Mouse (Mus musculus): ENCODE results near the gene Bpi.

Bpi gene

GRCm38 (mm10) chr2:158258005-158258418, at the start of gene Bpi:
Bpi (plus strand) TSS chr2:158258094.
- no peak for DNase-seq

- no peak for DNase-seq
Observed at GRCm38 (mm10) chr2:158209776-158210175, 48.1 kb upstream of the Bpi start.

- DNase-seq = no peak
Observed at GRCm38 (mm10) chr2:158210503-158210902, 47.4 kb upstream of the Bpi start.

GRCm38 (mm10) chr2:158210958-158211357, 46.9 kb upstream of the Bpi start:
- no peak for DNase-seq

GRCm38 (mm10) chr2:158211764-158212471, 46.0 kb upstream of the Bpi start:
- no peak for DNase-seq

GRCm38 (mm10) chr2:158215283-158216117, 42.4 kb upstream of the Bpi start:
- DNase-seq = no peak

GRCm38 (mm10) chr2:158216510-158216909, 41.4 kb upstream of the Bpi start:
- DNase-seq = no peak

GRCm38 (mm10) chr2:158219562-158219961, 38.3 kb upstream of the Bpi start:
- DNase-seq = no peak

- no peak for DNase-seq
Observed at GRCm38 (mm10) chr2:158221446-158222084, 36.3 kb upstream of the Bpi start.

GRCm38 (mm10) chr2:158222664-158223063, 35.2 kb upstream of the Bpi start:
- no peak for DNase-seq

- DNase-seq = no peak
Observed at GRCm38 (mm10) chr2:158223497-158223896, 34.4 kb upstream of the Bpi start.

- no peak for DNase-seq
Observed at GRCm38 (mm10) chr2:158225301-158225700, 32.6 kb upstream of the Bpi start.

- DNase-seq = no peak
Observed at GRCm38 (mm10) chr2:158228670-158229502, 29.0 kb upstream of the Bpi start, which contains the start of gene D630003M21Rik. D630003M21Rik (minus strand) TSS chr2:158229222.

- DNase-seq = no peak
Observed at GRCm38 (mm10) chr2:158229503-158229892, 28.4 kb upstream of the Bpi start.

- no peak for DNase-seq
Observed at GRCm38 (mm10) chr2:158230617-158231016, 27.3 kb upstream of the Bpi start.

GRCm38 (mm10) chr2:158231071-158231470, 26.8 kb upstream of the Bpi start:
- no peak for DNase-seq

- no peak for DNase-seq
Observed at GRCm38 (mm10) chr2:158232414-158232813, 25.5 kb upstream of the Bpi start.

GRCm38 (mm10) chr2:158233106-158233505, 24.8 kb upstream of the Bpi start:
- DNase-seq = no peak

- no peak for DNase-seq
Observed at GRCm38 (mm10) chr2:158236698-158237097, 21.2 kb upstream of the Bpi start.

- DNase-seq = no peak
Observed at GRCm38 (mm10) chr2:158238101-158238500, 19.8 kb upstream of the Bpi start.

GRCm38 (mm10) chr2:158241126-158241738, 16.7 kb upstream of the Bpi start:
- no peak for DNase-seq
